Mouse (Mus musculus) naive thymus-derived CD4-positive, alpha-beta T cell, adult 2 months (primary cell): ENCODE data around the gene Mmadhc.

Experiments used
- DNase-seq: peaks from one replicate; pipeline ENCODE4 v3.0.0-alpha.2; 2011; ENCODE audit warnings: low read depth

Gene Mmadhc

DNA sequence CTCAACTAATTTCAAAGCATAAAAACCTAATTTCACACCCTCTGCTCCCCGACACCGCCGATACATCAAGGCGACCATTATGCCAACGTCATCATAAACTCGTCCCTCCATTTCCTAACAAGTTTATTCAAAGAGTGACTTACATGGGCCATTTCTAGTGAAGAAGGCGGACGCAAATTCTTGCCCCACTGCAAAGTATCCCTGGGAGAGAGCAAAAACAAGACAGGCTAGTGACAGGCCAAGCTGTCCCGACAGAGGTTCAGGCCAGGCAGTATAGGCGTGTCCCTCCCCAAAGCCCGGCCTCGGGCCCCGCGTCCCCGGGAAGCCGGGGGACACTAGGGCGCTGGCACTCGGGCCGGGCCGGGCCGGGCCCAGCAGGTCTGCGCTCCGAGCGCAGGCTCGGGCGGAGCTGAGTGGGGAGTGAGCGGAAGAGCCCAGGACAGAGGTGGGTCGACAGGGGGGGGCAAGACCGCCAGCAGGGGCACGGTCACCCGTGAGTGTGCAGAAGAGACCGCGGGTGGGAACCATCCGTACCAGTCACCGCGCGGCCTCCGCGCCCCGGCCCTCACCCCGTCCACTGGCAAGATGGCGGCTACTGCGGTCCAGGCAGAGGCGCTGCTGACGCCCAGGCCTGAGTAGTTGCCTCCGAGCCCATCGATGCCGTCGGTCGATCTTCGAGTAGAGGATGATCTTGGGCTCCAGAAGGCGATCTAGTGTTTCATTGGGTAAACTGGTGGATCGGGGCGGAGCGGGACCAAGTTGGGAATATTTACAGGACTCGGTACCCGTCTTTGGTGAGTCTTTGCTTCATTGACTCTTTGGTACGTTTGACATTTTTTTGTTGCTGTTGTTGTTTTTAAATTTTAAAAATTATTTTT is at the start of gene Mmadhc:
Mmadhc (minus strand) TSS at position 693 of the 878 bp plus-strand sequence.
- DNase-seq = peak; percentile 92

DNA sequence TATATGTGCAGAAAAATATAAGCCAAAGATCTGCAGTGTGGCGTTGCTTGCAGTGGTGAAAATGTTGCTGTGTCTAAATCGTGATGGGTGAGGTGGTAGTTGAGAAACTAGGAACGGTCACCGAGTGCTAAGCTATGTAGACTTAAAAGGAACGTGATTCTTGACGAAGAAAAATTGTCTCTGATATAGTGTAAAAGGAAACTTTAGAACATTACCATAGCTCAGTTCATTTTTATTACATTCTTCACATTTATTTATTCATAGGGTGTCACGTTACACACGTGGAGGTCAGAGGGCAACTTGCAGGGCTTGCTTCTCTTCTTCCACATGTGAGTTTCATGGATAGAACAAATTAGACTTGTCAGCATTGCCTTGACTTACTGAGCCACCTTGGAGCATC is 47.0 kb upstream of the Mmadhc start:
- no peak for DNase-seq

DNA sequence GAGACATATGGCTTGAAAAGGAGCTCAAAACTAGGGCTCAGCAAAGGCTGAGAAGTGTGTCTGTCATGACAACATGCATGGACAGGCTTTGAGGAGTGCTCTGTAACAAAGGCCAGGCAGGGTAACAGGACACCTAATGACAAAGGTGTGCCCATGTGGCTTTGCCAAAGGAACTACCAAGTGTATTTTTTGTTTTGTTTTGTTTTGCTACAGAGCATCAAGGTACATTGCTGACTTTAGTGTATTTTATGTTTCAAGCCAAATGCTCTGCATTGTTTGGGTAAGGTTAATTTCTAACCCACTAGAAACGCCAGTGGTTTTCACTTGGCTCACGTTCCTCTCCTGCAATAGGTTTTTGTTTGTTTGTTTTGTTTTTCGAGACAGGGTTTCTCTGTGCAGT is 42.5 kb upstream of the Mmadhc start:
- DNase-seq = no peak

GRCm38 (mm10) chr2:50337596-50337995 is 41.0 kb upstream of the Mmadhc start:
- no peak for DNase-seq

DNA sequence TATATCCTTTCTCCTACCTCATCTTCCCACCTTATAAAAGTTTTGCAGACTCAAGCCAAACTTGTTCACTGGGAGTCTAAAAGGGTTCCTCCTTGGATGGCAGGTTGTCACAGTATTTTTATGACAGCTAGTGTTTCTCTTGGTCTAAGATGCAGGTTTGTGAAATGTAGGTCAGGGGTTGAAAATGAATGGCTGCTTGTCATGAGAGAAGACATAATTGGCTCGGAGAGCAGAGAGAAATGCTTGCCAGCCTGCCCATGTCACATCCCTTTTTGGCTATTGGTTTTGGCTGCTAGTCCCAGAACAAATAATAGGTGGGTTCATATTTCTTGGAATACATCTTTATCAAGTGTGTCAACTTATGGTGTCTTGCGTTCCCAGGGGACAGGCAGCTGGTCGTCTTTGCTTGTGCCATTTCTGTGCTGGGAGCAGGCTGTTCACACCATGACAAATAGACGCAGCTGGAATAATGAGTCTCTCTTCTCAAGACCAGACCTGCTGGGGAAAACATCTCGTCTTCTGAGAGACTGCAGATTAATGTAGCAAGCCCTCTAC is 35.2 kb upstream of the Mmadhc start:
- no peak for DNase-seq

- no peak for DNase-seq
These were observed 31.6 kb upstream of the Mmadhc start for GRCm38 (mm10) chr2:50328181-50328580.

GRCm38 (mm10) chr2:50324799-50325198 is 28.2 kb upstream of the Mmadhc start:
- DNase-seq = no peak

GRCm38 (mm10) chr2:50306663-50307320 is 10.2 kb upstream of the Mmadhc start:
- DNase-seq = no peak

DNA sequence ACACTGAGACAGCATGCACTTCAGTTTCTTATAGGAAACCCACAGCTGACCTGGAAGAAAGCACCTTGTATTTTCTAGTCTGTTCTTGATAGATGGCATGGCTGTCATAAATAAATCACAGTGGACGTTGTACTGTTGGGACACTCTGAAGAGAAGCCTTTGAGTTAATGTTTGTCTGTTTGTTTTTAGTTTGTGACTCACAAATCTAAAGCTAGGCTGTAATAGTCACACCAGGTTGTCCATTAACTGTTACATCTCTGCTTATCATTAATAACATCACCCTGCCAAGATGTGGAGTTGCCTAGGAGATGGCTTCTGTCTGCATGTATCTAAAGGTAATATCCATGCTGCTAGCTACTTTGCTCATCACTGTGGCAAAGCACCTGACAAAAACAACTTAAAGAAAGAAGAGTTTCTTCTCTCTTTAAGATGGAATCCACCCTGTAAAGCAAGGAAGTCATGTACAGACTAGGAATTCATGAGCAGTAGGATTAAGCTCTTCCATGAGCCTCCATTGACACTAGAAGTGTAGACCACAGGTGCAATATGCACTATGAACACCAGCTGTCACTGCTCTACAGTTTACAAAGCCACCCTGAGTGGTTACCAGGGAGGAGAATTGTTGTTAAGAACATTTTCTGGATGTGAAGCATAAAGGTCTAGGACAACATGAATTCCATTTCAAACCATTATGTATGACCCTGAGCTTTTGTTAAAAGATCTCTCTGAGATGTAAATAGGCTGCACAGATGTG is 8.4 kb upstream of the Mmadhc start:
- DNase-seq = no peak

DNA sequence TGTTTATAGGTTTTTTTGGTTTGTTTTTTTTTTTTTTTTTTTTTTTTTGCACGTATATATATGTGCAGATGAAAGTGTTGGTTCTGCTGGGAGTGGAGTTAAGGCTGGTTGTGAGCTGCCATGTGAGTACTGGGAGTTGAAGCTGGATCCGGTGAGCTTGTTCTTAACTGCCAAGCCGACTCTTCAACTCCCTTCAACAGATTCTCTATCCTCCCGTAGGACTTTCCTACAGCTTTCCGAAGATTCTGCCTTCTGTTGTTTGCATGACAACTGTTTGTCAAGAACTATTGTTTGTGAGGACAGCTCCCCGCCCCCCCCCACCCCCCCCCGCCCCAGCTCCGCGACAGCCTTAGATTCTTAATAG is 368 bp upstream of the Mmadhc start:
- no peak for DNase-seq

DNA sequence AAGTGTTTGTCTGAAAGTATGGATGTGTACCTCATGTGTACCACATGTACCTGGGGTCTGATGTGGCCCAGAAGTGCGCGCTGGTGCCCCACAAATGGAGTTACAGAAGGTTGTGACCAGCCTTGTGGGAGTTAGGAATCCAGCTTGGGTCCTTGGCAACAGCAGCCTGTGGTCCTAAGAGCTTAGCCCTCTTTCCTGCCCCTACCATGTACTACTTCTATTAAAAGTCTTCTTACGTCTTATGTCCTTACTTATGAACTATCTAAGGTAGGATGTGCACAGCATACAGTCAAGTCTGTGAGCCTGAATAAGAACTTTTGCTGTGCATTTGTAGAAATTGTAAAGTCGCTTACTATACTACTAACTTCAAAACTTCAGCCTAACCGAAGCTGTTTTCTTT is 1.0 kb downstream of the Mmadhc start:
- DNase-seq = peak; percentile 31

DNA sequence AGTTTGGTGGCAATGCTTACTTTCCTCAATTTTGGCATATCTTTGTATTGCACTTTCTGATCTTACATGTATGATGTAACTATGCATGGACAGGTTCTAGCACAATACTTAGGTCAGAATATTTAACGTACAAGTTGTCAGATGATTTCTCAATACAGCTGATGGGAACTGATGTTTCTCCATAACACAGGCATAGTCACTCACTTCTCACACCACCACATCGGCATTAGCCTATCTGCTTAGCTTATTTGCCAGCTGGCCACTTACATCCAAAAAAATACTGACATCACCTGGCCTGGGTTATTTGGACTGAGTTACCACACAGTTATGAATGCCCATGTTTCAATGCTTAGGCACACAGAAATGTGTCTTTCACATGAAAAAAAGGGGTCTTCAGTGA is 2.5 kb downstream of the Mmadhc start:
- no peak for DNase-seq

- no peak for DNase-seq
These were observed 3.0 kb downstream of the Mmadhc start for GRCm38 (mm10) chr2:50293572-50293971.

- no peak for DNase-seq
These were observed 4.7 kb downstream of the Mmadhc start for GRCm38 (mm10) chr2:50291901-50292300.

- peak; percentile 52 for DNase-seq
These were observed 5.8 kb downstream of the Mmadhc start for GRCm38 (mm10) chr2:50290754-50291153.

- DNase-seq = peak; percentile 37
These were observed 11.8 kb downstream of the Mmadhc start for GRCm38 (mm10) chr2:50284781-50285180.

- no peak for DNase-seq
These were observed 12.6 kb downstream of the Mmadhc start for GRCm38 (mm10) chr2:50284040-50284439.

DNA sequence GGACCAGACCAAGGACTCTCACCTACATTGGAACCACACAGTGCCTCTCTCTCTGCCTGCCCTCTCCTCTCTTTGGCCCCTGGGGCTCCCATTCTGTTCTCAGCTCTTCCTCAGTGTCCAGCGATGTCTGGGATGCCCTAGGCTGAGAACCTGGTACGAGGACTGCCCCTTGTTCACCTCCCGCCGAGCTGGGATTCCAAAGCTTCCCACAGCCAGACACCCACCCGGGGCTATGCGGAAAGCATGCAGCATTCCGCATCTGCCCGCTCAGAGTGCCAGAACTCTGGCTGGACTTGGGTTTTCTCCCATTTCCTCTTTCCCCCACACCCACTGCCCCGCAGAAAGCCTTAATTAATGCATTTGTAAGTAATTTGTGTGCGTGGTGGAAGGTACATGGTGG is 19.9 kb downstream of the Mmadhc start:
- DNase-seq = no peak

- no peak for DNase-seq
These were observed 23.2 kb downstream of the Mmadhc start for GRCm38 (mm10) chr2:50273415-50273814.

- DNase-seq = peak; percentile 44
These were observed 24.4 kb downstream of the Mmadhc start for GRCm38 (mm10) chr2:50272165-50272564.

- DNase-seq = no peak
These were observed 28.1 kb downstream of the Mmadhc start for GRCm38 (mm10) chr2:50268514-50268913.

DNA sequence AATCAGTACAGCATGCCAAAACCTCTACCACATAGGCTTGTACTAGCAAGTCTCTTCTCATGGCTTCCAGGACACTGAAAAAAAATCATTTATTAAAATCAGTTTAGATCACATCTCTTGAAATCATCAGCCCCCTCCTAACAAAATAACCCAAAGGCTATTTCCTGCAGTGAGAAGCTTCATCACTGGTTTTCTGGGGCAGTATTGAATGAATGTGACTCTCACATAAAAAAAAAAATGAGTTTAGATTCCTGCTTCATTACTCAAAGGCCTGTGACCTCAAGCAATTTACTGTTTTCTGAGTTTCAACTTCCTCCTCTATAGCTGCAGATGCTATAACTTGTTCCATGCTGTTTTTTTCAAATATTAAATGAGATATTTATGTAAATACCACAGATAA is 29.6 kb downstream of the Mmadhc start:
- DNase-seq = no peak
